Mouse (Mus musculus) heart, embryonic 12.5 days (tissue): ENCODE measurements around the gene Slc12a8. TPM values are rescaled to one million over a fixed set of nuclear protein-coding genes. Genes with fewer than 3 reads are reported as not detected.
A peak's percentile ranks its signal among the peaks of the same experiment; 100 is the strongest.

Source experiments
- ATAC-seq: fragments of 200-750 bp; cut with Nextera tagmentation; 2 replicates; pipeline ENCODE4 v1.8.0; 2017; ENCODE audit warnings: moderate TSS enrichment, moderate library complexity; ENCODE audit not compliant: insufficient number of reproducible peaks, low FRiP score
- H3K27ac ChIP-seq: fragments of 300-500 bp; sonication (generic); 2 replicates; pipeline ENCODE4 v1.5.1; 2016; ENCODE audit warnings: mild to moderate bottlenecking, moderate library complexity; ENCODE audit not compliant: poor library complexity, severe bottlenecking
- H3K27me3 ChIP-seq: fragments of 300-500 bp; sonication (generic); replicated peaks from 2 replicates; pipeline ENCODE4 v1.6.1; 2016; ENCODE audit warnings: mild to moderate bottlenecking, moderate library complexity
- H3K36me3 ChIP-seq: fragments of 300-500 bp; sonication (generic); 2 replicates; pipeline ENCODE4 v1.6.1; 2016; ENCODE audit warnings: mild to moderate bottlenecking, moderate library complexity
- H3K4me1 ChIP-seq: fragments of 300-500 bp; sonication (generic); replicated peaks from 2 replicates; pipeline ENCODE4 v1.6.1; 2016; ENCODE audit warnings: mild to moderate bottlenecking
- H3K4me2 ChIP-seq: fragments of 300-500 bp; sonication (generic); 2 replicates; pipeline ENCODE4 v1.6.1; 2016; ENCODE audit warnings: mild to moderate bottlenecking, moderate library complexity
- H3K4me3 ChIP-seq: fragments of 300-500 bp; sonication (generic); 2 replicates; pipeline ENCODE4 v1.5.1; 2016; ENCODE audit warnings: mild to moderate bottlenecking
- H3K9ac ChIP-seq: fragments of 300-500 bp; sonication (generic); 2 replicates; pipeline ENCODE4 v1.6.1; 2016; ENCODE audit warnings: mild to moderate bottlenecking, moderate library complexity
- H3K9me3 ChIP-seq: fragments of 300-500 bp; sonication (generic); replicated peaks from 2 replicates; pipeline ENCODE4 v1.6.1; 2016; ENCODE audit warnings: mild to moderate bottlenecking, moderate library complexity
- WGBS: fragments of 180-500 bp; shearing (Covaris S2); methylation state at CpG from one replicate; pipeline ENCODE4 v1.1.7; 2016; 5-methylcytosine and 5-hydroxymethylcytosine counted together
- polyA plus RNA-seq: library from polyadenylated mRNA; unstranded; fragments of >200 nt; fragmentation: Nextera tagmentation; extraction: Ambion mirVana; gene quantifications from 2 replicates; pipeline ENCODE4 v1.2.1, GENCODE M21; 2016

Slc12a8 gene
- polyA plus RNA-seq, 1 experiment from 2014 or later, result 1.3 TPM

DNA sequence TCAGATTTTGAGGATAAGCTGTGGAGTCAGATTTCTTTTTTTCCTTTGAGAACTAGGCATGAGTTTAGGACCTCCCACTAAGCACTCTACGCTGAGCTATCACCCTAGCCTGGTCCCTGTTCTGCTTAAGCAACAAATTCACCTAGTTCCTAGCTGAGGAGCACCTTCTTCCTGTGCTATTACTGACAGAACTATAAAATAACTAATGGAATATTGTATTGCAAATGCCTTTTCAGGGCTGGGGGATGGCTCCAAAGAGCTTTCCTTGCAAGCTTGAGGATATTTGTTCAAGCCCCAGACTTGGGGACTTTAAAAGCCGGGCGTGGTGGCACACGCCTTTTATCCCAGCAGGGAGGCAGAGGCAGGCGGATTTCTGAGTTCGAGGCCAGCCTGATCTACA, 55.5 kb downstream of the Slc12a8 start:
- WGBS, result 82% methylated on average over 6 of the region's 6 CpGs
- Histone ChIP-seq H3K27me3 (no peaks in the 10 kb centered on the region), H3K9me3 (no peaks in the 10 kb centered on the region), H3K36me3 (no peaks in the 10 kb centered on the region), H3K9ac (no peak overlapping the region), H3K4me1 (peaks cover 41% of the 10 kb centered on the region), H3K27ac (no peak overlapping the region), H3K4me3 (no peak overlapping the region), H3K4me2 (no peak overlapping the region)
- ATAC-seq, result no peak

DNA sequence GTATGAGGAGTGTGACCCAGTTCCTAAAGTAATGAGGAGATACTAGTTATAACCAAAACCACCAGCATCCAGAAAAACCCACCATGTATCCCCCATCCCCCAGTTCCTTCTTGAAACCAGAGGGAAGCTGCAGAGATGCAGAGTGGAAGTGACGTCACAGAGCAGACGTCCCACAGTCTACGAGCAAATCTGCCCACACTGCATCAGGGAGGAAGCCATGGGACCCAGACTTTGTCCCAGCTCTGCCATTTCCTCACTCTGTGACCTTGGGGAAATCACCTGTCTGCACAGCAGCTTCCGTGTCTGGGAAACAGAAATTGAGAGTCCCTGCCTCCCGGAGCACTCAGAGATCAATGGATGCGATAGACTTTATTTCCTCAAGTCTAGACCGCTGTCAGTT, 56.6 kb downstream of the Slc12a8 start:
- Histone ChIP-seq H3K27me3 (no peaks in the 10 kb centered on the region), H3K36me3 (no peaks in the 10 kb centered on the region), H3K9me3 (no peaks in the 10 kb centered on the region), H3K4me2 (no peak overlapping the region), H3K9ac (no peak overlapping the region), H3K4me1 (peaks cover 50% of the 10 kb centered on the region), H3K4me3 (no peak overlapping the region), H3K27ac (no peak overlapping the region)
- no peak for ATAC-seq
- WGBS, result 66% methylated on average over 7 of the region's 7 CpGs

DNA sequence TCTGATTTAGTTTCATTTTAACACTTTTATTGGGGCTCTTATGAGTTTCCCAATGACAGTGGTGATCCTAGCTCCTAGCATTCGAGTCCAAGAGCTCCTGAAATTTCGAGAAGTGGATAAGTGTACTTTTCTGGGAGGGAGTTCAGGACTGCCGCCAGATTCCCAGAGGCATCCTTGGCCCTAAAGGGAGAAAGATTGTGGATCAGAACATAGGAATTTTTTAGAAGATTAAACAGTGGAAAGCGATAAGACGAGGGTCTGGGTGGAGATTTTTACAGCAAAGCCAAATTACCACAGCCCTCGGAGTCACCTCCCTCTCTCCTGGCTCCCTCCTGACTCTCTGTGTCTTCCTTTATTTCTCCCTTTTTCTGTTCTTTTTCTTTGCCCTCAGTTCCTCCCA, 58.6 kb downstream of the Slc12a8 start:
- no peak for ATAC-seq
- Histone ChIP-seq H3K9me3 (no peaks in the 10 kb centered on the region), H3K4me3 (no peak overlapping the region), H3K4me1 (peaks cover 68% of the 10 kb centered on the region), H3K4me2 (no peak overlapping the region), H3K27me3 (no peaks in the 10 kb centered on the region), H3K36me3 (no peaks in the 10 kb centered on the region), H3K9ac (no peak overlapping the region), H3K27ac (no peak overlapping the region)
- WGBS, result 59% methylated on average over 6 of the region's 6 CpGs

DNA sequence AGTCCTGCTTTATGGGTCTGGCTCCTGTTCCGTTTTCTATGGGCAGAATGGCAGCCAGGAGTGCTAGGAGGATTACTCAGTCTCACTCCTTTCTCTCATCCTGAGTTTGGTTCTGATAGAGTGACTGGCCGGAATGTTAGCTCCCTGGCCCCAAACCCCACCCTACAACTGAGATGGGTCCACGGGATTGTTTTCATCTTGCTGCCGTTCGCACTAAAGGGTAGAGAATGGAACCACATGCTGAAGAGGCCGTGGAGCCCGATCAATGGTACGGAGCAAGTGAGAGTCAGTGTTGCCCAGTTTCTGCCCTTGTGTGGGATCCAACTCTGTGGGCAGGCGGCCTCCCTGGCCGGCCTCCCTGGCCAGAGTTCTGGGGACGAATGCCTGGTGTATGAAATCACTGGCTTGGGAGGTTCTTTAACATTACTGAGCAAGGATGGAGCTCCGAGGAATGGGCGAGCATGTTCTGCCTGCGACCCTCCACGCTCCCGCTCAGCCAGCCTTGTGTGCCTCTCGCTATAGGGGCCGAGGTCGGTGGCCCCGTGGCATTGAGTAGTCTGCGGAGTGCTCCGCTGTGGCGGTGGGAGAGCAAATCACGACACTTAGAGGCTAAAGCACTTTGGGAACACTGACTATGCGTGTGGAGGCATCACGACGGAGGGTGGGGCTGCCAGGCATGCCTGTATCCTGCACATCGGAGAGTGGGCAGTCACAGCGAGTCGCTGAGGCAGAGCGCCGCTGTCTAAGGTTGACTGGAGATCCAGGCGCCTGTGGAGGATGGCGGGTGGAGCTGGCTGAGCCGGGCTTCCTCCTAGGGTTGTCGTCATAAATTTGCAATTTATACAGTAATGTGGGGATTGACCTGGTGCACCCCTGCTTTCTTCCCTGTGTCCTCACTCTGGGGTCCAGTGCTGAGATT, 59.4 kb downstream of the Slc12a8 start:
- 66% methylated on average over 36 of the region's 36 CpGs for WGBS
- H3K4me2 ChIP-seq, result no peak overlapping the region
- no peaks in the 10 kb centered on the region for H3K9me3 ChIP-seq
- no peaks in the 10 kb centered on the region for H3K36me3 ChIP-seq
- H3K9ac ChIP-seq, result no peak overlapping the region
- no peak; the same call in 1 of the 2 replicates for ATAC-seq
- H3K4me3 ChIP-seq, result no peak overlapping the region
- peaks cover 76% of the 10 kb centered on the region for H3K4me1 ChIP-seq
- H3K27me3 ChIP-seq, result no peaks in the 10 kb centered on the region
- H3K27ac ChIP-seq, result no peak overlapping the region

DNA sequence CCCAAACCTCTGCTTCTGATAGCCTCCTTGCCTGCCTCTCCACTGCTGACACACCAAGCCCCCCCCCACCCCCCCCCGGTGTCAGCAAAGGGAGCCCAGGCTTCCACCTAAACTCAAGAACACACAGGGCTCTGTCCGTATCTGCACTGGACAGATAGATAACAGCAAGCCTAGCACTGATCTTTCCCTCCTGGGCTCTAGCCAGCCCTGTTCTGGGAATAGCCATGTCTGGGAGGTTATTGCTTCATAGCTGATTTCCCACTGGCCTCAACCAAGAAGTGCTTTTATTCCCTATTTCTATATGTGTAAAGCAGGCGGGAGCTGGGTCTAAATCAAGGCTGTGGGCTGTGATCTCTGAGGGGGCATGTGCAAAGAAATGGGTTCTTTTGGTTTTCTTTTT, 61.3 kb downstream of the Slc12a8 start:
- Histone ChIP-seq H3K4me1 (peaks cover 92% of the 10 kb centered on the region), H3K4me2 (no peak overlapping the region), H3K27ac (0 out of 2 replicates have a peak overlapping the region, but pooled peaks have one; percentile 14), H3K9me3 (no peaks in the 10 kb centered on the region), H3K27me3 (no peaks in the 10 kb centered on the region), H3K36me3 (no peaks in the 10 kb centered on the region), H3K9ac (no peak overlapping the region), H3K4me3 (no peak overlapping the region)
- no peak for ATAC-seq
- WGBS, result 34% methylated on average over 3 of the region's 3 CpGs

DNA sequence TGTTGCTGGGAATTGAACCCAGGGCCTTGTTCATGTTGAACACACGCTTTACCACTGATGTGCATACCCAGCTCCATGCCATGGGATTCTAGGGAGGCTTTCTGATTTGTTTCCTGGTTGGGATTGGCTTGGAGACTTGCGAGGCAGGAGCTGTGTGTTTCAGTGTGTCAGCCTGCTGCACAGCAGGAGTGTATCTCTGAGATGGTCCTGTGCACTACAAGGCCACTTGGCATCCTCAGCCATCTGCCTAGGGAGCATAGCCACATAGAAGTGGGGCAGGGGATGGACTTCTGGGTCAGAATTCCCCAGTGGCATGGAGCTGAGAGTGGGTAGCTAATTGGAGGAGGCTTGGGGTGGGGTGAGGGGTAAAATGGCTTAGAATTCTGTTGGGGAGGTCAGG, 63.2 kb downstream of the Slc12a8 start:
- H3K36me3 ChIP-seq, result no peaks in the 10 kb centered on the region
- WGBS, result 54% methylated on average over 2 of the region's 2 CpGs
- H3K27me3 ChIP-seq, result no peaks in the 10 kb centered on the region
- no peak overlapping the region for H3K9ac ChIP-seq
- H3K4me2 ChIP-seq, result peak overlapping the region; percentile 28
- peaks cover 93% of the 10 kb centered on the region for H3K4me1 ChIP-seq
- ATAC-seq, result peak; percentile 1; the same call in 1 of the 2 replicates
- no peak overlapping the region for H3K4me3 ChIP-seq
- peak overlapping the region; percentile 80 for H3K27ac ChIP-seq
- no peaks in the 10 kb centered on the region for H3K9me3 ChIP-seq

DNA sequence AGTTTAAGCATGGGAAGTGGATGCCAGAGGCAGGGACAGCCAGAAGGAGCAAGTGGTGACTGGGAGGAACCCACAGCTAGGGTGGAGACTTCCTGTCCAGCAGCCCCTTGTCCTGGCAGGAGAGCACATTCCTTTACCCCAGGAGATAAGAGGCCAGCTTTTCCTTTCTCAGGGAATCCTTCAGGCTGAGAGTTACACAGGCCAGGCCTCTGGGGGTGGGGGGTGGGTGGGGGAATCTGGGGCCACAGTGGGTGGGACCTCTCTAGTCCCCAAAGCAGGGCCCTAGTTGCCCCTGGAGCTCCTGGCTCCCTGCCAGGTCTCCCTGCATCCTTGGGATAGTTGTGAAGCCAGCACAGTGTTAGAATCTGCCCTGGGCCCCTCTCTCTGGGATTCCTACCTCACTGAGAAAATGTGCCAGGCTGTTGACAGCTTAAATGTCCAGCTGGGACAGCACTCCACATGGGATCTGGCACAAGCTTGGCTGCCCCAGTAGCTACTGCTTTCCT, 63.7 kb downstream of the Slc12a8 start:
- H3K4me3 ChIP-seq, result no peak overlapping the region
- H3K4me2 ChIP-seq, result peak overlapping the region; percentile 28
- H3K36me3 ChIP-seq, result no peaks in the 10 kb centered on the region
- H3K4me1 ChIP-seq, result peaks cover 92% of the 10 kb centered on the region
- peak overlapping the region; percentile 80 for H3K27ac ChIP-seq
- H3K9me3 ChIP-seq, result no peaks in the 10 kb centered on the region
- ATAC-seq, result peak; percentile 82
- no peak overlapping the region for H3K9ac ChIP-seq
- no peaks in the 10 kb centered on the region for H3K27me3 ChIP-seq

DNA sequence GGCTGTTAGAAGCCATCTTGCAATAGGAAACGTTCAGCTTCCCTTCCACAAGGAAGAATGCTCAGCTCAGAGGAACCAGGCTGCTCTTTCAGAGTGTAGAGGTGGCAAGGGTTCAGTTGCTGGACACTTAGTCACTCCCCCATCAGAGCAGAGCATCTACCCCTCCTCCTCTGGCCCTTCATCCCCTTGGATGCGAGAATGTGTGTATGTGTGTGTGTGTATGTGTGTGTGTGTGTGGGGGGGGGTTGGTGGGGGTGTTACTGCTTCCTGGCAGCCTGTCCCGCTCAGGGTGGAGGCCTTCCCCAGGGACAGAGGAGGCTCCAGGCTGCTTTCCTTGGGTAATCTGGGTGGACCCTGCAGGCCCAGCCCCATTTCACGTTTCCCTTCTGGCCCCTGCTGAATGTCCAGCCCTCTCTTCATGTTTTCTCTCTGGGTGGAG, 64.6 kb downstream of the Slc12a8 start:
- 24% methylated on average over 3 of the region's 4 CpGs for WGBS

DNA sequence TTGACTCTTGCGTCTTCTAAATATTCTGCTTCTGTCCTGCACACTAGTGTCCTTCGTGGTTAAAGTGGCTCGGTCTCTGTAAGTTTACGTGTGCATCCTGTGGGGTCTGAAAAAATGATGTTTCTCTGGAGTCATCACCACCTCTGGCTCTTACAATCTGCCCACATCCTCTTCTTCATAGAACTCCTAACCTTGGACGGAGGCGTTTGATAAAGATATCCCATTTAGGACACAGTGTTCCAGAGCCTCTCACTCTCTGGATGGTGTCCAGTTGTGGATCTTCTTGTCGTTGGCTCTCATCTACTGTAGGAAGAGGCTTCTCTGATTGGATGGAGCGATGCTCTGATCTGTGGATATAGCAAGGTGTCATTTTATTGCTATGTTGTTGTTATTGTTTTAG, 65.4 kb downstream of the Slc12a8 start:
- H3K36me3 ChIP-seq, result no peaks in the 10 kb centered on the region
- H3K27ac ChIP-seq, result 0 out of 2 replicates have a peak overlapping the region, but pooled peaks have one; percentile 80
- WGBS, result 80% methylated on average over 8 of the region's 8 CpGs
- no peaks in the 10 kb centered on the region for H3K27me3 ChIP-seq
- no peaks in the 10 kb centered on the region for H3K9me3 ChIP-seq
- no peak overlapping the region for H3K4me2 ChIP-seq
- H3K4me3 ChIP-seq, result no peak overlapping the region
- no peak for ATAC-seq
- H3K9ac ChIP-seq, result no peak overlapping the region
- H3K4me1 ChIP-seq, result peaks cover 75% of the 10 kb centered on the region

More for the DNA sequence above, 64.6 kb downstream of the Slc12a8 start:
- Histone ChIP-seq H3K9me3 (no peaks in the 10 kb centered on the region), H3K27ac (peak overlapping the region; percentile 80), H3K4me3 (no peak overlapping the region), H3K9ac (no peak overlapping the region), H3K36me3 (no peaks in the 10 kb centered on the region), H3K27me3 (no peaks in the 10 kb centered on the region), H3K4me2 (no peak overlapping the region), H3K4me1 (peaks cover 83% of the 10 kb centered on the region)
- peak; percentile 16; the same call in 1 of the 2 replicates for ATAC-seq

DNA sequence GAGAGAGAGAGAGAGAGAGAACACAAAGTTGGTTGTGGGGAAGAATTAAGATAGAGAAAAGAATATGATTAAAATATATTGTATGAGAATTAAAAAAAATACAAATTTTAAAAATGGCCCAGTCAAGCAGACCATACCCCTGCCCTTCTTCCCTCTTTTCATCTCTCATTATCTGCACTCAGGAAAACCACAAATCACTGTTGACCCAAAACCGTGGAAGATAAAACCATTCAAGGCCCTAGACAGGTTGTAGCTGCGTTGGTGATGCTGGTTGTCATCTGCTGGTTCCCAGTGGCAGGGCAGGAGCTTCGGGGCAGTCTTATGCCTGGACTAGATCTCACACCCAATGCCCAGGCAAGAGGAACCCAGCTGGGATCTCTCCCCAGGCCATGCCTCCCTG, 66.2 kb downstream of the Slc12a8 start:
- no peak for ATAC-seq
- WGBS, result 31% methylated on average over 3 of the region's 3 CpGs
- Histone ChIP-seq H3K4me1 (peaks cover 67% of the 10 kb centered on the region), H3K36me3 (no peaks in the 10 kb centered on the region), H3K9ac (no peak overlapping the region), H3K27ac (peak overlapping the region; percentile 80), H3K9me3 (no peaks in the 10 kb centered on the region), H3K27me3 (no peaks in the 10 kb centered on the region), H3K4me3 (no peak overlapping the region), H3K4me2 (peak overlapping the region; percentile 67)

DNA sequence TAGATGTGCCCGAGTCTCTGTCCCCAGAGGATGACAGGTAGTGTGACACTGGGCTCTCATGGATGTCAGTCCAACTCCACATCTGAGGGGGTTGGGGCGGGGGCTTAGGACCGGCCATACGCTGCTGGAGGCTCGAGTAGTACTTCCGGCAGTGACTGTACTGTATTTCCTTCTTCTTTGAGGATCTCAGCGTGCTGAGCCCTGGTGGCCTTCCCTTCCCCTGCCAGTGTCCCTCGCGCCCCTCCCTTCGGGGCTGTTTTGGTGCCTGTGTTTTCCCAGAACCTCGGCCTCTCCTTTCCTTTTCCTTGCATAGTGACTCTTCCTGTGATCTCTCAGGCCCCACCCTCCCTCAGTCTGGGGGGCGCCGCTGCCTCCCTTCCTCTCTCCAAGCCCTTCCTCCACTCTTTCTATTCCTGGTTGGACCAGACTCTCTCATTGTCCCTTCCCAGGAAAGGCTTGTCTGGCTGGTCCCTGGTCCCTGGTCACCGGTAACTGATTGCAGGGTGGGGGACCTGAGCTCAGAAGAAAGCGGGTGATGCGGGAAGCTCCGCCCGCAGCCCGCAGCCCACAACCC, 66.8 kb downstream of the Slc12a8 start:
- peak; percentile 49 for ATAC-seq
- Histone ChIP-seq H3K36me3 (no peaks in the 10 kb centered on the region), H3K27ac (peak overlapping the region; percentile 80), H3K4me1 (peaks cover 60% of the 10 kb centered on the region), H3K9ac (peak overlapping the region; percentile 57), H3K27me3 (no peaks in the 10 kb centered on the region), H3K4me2 (peak overlapping the region; percentile 67), H3K4me3 (peak overlapping the region; percentile 30), H3K9me3 (no peaks in the 10 kb centered on the region)
- WGBS, result 8% methylated on average over 19 of the region's 19 CpGs
